Mouse (Mus musculus) heart, postnatal 0 days (tissue): ENCODE measurements around the gene Ercc6l2.

Experiments used
- CTCF ChIP-seq: IDR thresholded peaks from 2 replicates; pipeline ENCODE4 v1.5.1; 2016; ENCODE audit warnings: antibody characterized with exemption, control low read depth, low read depth
- EP300 ChIP-seq: IDR thresholded peaks from 2 replicates; pipeline ENCODE4 v1.6.1; 2016; ENCODE audit warnings: antibody characterized with exemption, low read depth

GRCm38 (mm10) chr13:63941170-63941569 is 126.1 kb downstream of the Ercc6l2 start:
- no peak for TF ChIP-seq CTCF
- no peak for TF ChIP-seq EP300
